ENCODE assay signal across 9 mouse cellular contexts in genomic region chr7:78658026-78658425, GRCm38 (mm10).
A peak's percentile ranks its signal among the peaks of the same experiment; 100 is the strongest.
DNase-seq lines count a peak whose midpoint lies in the region; ATAC-seq lines count a peak whose summit lies in the region.
"Had no signal": no experiment of that assay in that cellular context is flagged by ENCODE, and none has a peak within 500 bp of the region (broad histone marks: within the 10 kb centered on the region; RNA-seq: fewer than 3 reads in every experiment).

No protein-coding gene starts in this region.

- no peak overlapping the region for H3K4me2 ChIP-seq in heart, embryonic 11.5 days
- H3K4me2 ChIP-seq in hindbrain, embryonic 13.5 days, result no peak overlapping the region

- no peak overlapping the region for H3K9ac ChIP-seq in heart, embryonic 11.5 days (ENCODE audit: low read depth, low read length)
- H3K9ac ChIP-seq in hindbrain, embryonic 13.5 days, result no peak overlapping the region

- H3K9me3 ChIP-seq in heart, embryonic 11.5 days (replicated peaks; ENCODE audit: control insufficient read depth, low read length), result no peaks in the 10 kb centered on the region
- H3K9me3 ChIP-seq in hindbrain, embryonic 13.5 days, result no peaks in the 10 kb centered on the region
- H3K9me3 ChIP-seq in forebrain, embryonic 10.5 days, result no peaks in the 10 kb centered on the region
- H3K9me3 ChIP-seq: megakaryocyte, embryonic 14.5 days had no signal

- H3K4me3 ChIP-seq in heart, embryonic 11.5 days (ENCODE audit: low read depth, low read length), result no peak overlapping the region
- no peak overlapping the region for H3K4me3 ChIP-seq in hindbrain, embryonic 13.5 days
- H3K4me3 ChIP-seq in forebrain, embryonic 10.5 days, result no peak overlapping the region
- H3K4me3 ChIP-seq: megakaryocyte, embryonic 14.5 days had no signal

- H3K27ac ChIP-seq in heart, embryonic 11.5 days (ENCODE audit: low read depth, low read length), result no peak overlapping the region
- H3K27ac ChIP-seq in hindbrain, embryonic 13.5 days, result no peak overlapping the region
- no peak overlapping the region for H3K27ac ChIP-seq in forebrain, embryonic 10.5 days

- H3K36me3 ChIP-seq in heart, embryonic 11.5 days (ENCODE audit: control insufficient read depth, insufficient read depth, low read length), result no peaks in the 10 kb centered on the region
- H3K36me3 ChIP-seq in hindbrain, embryonic 13.5 days, result no peaks in the 10 kb centered on the region
- H3K36me3 ChIP-seq in forebrain, embryonic 10.5 days (replicated peaks), result no peaks in the 10 kb centered on the region

- peak; percentile 92 for DNase-seq in heart, adult 11 months
- DNase-seq in NIH3T3 (ENCODE audit: low read depth), result peak; percentile 65
- DNase-seq in cerebellum, postnatal 36 days, result peak; percentile 30 to 33
- DNase-seq in skeletal muscle tissue, adult 2 months (ENCODE audit: low read depth, low spot score), result peak; percentile 44
- DNase-seq in forebrain, embryonic 10.5 days (ENCODE audit: extremely low spot score, low spot score), result no peak
- no peak for DNase-seq in right cerebral cortex, adult 18-20 months

- 64% methylated on average over 10 of the region's 10 CpGs for WGBS in heart, embryonic 11.5 days (ENCODE audit: insufficient replicate concordance)
- 41% methylated on average over 10 of the region's 10 CpGs for WGBS in hindbrain, embryonic 13.5 days
- WGBS in forebrain, embryonic 10.5 days, result 59% methylated on average over 10 of the region's 10 CpGs

- H3K27me3 ChIP-seq in heart, embryonic 11.5 days (ENCODE audit: control insufficient read depth, insufficient read depth, low read length), result no peaks in the 10 kb centered on the region
- H3K27me3 ChIP-seq in hindbrain, embryonic 13.5 days, result no peaks in the 10 kb centered on the region
- H3K27me3 ChIP-seq in forebrain, embryonic 10.5 days (ENCODE audit: poor library complexity, severe bottlenecking), result no peaks in the 10 kb centered on the region

- no peaks in the 10 kb centered on the region for H3K4me1 ChIP-seq in heart, embryonic 11.5 days (ENCODE audit: control insufficient read depth, insufficient read depth, low read length)
- peaks cover 12% of the 10 kb centered on the region for H3K4me1 ChIP-seq in hindbrain, embryonic 13.5 days (replicated peaks)
- peaks cover 8% of the 10 kb centered on the region; the same call in 1 of the 2 replicates for H3K4me1 ChIP-seq in forebrain, embryonic 10.5 days
- H3K4me1 ChIP-seq: megakaryocyte, embryonic 14.5 days had no signal

- ATAC-seq in heart, embryonic 11.5 days (replicated peaks; ENCODE audit: insufficient number of reproducible peaks, low FRiP score, low TSS enrichment), result no peak
- peak; percentile 23; the same call in 1 of the 2 replicates for ATAC-seq in hindbrain, embryonic 13.5 days (ENCODE audit: low FRiP score)

Comparison
In these comparisons a context has a peak if more than half of its experiments do, and no peak if none do; other contexts are left out.
1. DNase-seq: peak in heart, adult 11 months (single experiment), NIH3T3 (single experiment), cerebellum, postnatal 36 days (2 of 2) and skeletal muscle tissue, adult 2 months (single experiment); none in forebrain, embryonic 10.5 days (single experiment) and right cerebral cortex, adult 18-20 months (single experiment).